In the genomic region with DNA sequence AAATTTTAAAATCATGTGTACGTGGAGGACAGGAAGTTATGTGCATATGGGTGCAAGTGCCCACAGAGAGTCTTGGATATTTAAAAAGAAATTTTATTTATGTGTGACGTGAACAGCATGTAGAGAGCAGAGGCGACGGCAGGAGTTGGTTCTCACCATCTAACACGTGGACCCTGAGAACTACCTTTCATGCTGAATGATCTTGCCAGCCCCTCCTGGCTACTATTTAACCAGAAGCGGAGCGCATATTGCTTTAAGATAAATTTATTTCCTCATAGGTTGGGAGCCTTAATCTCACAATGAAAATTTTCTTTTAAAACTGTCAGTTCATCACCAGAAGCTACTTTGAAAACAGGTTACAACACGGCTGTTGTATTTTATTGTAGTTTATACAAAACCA, we compare ENCODE assay signal across 25 mouse cellular contexts. TPM values are rescaled to one million over a fixed set of nuclear protein-coding genes. Genes with fewer than 3 reads are reported as not detected.
DNase-seq lines count a peak whose midpoint lies in the region; ATAC-seq and TF ChIP-seq lines count a peak whose summit lies in the region.
"Had no signal": no experiment of that assay in that cellular context is flagged by ENCODE, and none has a peak within 500 bp of the region (broad histone marks: within the 10 kb centered on the region; RNA-seq: fewer than 3 reads in every experiment).

No protein-coding gene starts in this region.

- H3K27ac ChIP-seq in intestine, embryonic 15.5 days, result no peak overlapping the region
- H3K27ac ChIP-seq in intestine, postnatal 0 days (ENCODE audit: low read depth, low read length), result no peak overlapping the region
- H3K27ac ChIP-seq in kidney, embryonic 15.5 days, result 0 out of 2 replicates have a peak overlapping the region, but pooled peaks have one; percentile 41
- peak overlapping the region; percentile 13; the same call in 1 of the 2 replicates for H3K27ac ChIP-seq in stomach, embryonic 16.5 days (ENCODE audit: low read length)
- H3K27ac ChIP-seq in stomach, postnatal 0 days (replicated peaks), result no peak overlapping the region
- H3K27ac ChIP-seq in intestine, embryonic 16.5 days (ENCODE audit: low read length), result no peak overlapping the region
- no peak overlapping the region for H3K27ac ChIP-seq in gastrocnemius, adult 2 months

- DNase-seq in kidney, postnatal 4 days, result no peak
- no peak for DNase-seq in stomach, postnatal 0 days (ENCODE audit: low spot score)
- no peak for DNase-seq in gastrocnemius, adult 2 months
- DNase-seq: adrenal gland, adult 2 months; adrenal gland, adult 8-10 months; adrenal gland, postnatal 10 days; adrenal gland, postnatal 14 days; adrenal gland, postnatal 25 days; adrenal gland, postnatal 36 days; B cell, adult 2 months; cerebellum, adult 11 months; cerebellum, adult 11-12 months had no signal

- H3K9ac ChIP-seq in intestine, embryonic 15.5 days, result no peak overlapping the region
- H3K9ac ChIP-seq in intestine, postnatal 0 days (ENCODE audit: low read depth, low read length), result no peak overlapping the region
- H3K9ac ChIP-seq in kidney, embryonic 15.5 days, result no peak overlapping the region
- no peak overlapping the region for H3K9ac ChIP-seq in stomach, embryonic 16.5 days (ENCODE audit: low read length)
- H3K9ac ChIP-seq in stomach, postnatal 0 days (ENCODE audit: low read length), result no peak overlapping the region
- no peak overlapping the region for H3K9ac ChIP-seq in intestine, embryonic 16.5 days (ENCODE audit: low read depth, low read length)

- intact Hi-C loops in gastrocnemius, adult 2 months (cut with DNase I), result no loop called here

- ATAC-seq in intestine, embryonic 15.5 days, result peak; percentile 65
- no peak for ATAC-seq in intestine, postnatal 0 days
- ATAC-seq in kidney, embryonic 15.5 days (replicated peaks; ENCODE audit: low FRiP score), result no peak
- ATAC-seq in stomach, embryonic 16.5 days (ENCODE audit: insufficient read depth, low FRiP score), result no peak
- no peak for ATAC-seq in stomach, postnatal 0 days (ENCODE audit: low FRiP score, low TSS enrichment)
- ATAC-seq in intestine, embryonic 16.5 days, result peak; percentile 58
- ATAC-seq: activated CD4-positive, CD25-positive, alpha-beta regulatory T cell, adult 4 months; CD4-positive, CD25-positive, alpha-beta regulatory T cell, adult 4 months; Patski had no signal

- no peak for TF ChIP-seq EP300 in stomach, postnatal 0 days (optimal IDR thresholded peaks at IDR 0.05)

- no peaks in the 10 kb centered on the region for H3K4me1 ChIP-seq in intestine, embryonic 15.5 days (replicated peaks)
- no peaks in the 10 kb centered on the region for H3K4me1 ChIP-seq in intestine, postnatal 0 days (replicated peaks; ENCODE audit: control insufficient read depth, insufficient read depth, low read length)
- H3K4me1 ChIP-seq in kidney, embryonic 15.5 days, result 0 out of 2 replicates have a peak, but pooled peaks cover 7% of the 10 kb centered on the region
- no peaks in the 10 kb centered on the region for H3K4me1 ChIP-seq in stomach, embryonic 16.5 days (ENCODE audit: control insufficient read depth, insufficient read depth, low read length)
- H3K4me1 ChIP-seq in stomach, postnatal 0 days (replicated peaks; ENCODE audit: control insufficient read depth, insufficient read depth), result no peaks in the 10 kb centered on the region
- peaks cover 4% of the 10 kb centered on the region; the same call in 1 of the 2 replicates for H3K4me1 ChIP-seq in intestine, embryonic 16.5 days (ENCODE audit: control insufficient read depth, insufficient read depth, low read length)

- WGBS in intestine, embryonic 15.5 days, result 69% methylated on average over 8 of the region's 8 CpGs
- 50% methylated on average over 8 of the region's 8 CpGs for WGBS in intestine, postnatal 0 days
- WGBS in kidney, embryonic 15.5 days, result 78% methylated on average over 8 of the region's 8 CpGs
- WGBS in stomach, embryonic 16.5 days, result 70% methylated on average over 8 of the region's 8 CpGs
- 76% methylated on average over 8 of the region's 8 CpGs for WGBS in stomach, postnatal 0 days
- WGBS in intestine, embryonic 16.5 days, result 61% methylated on average over 8 of the region's 8 CpGs

- TF ChIP-seq CTCF in intestine, postnatal 0 days (IDR thresholded peaks at IDR 0.05; ENCODE audit: low read depth), result no peak
- TF ChIP-seq CTCF in stomach, postnatal 0 days (IDR thresholded peaks at IDR 0.05; ENCODE audit: low read depth), result no peak
- TF ChIP-seq CTCF in gastrocnemius, adult 2 months (IDR thresholded peaks at IDR 0.05), result no peak

- H3K4me3 ChIP-seq in intestine, embryonic 15.5 days (replicated peaks), result no peak overlapping the region
- H3K4me3 ChIP-seq in intestine, postnatal 0 days (ENCODE audit: low read depth, low read length), result no peak overlapping the region
- H3K4me3 ChIP-seq in kidney, embryonic 15.5 days (replicated peaks), result no peak overlapping the region
- H3K4me3 ChIP-seq in stomach, embryonic 16.5 days (replicated peaks; ENCODE audit: low read length), result no peak overlapping the region
- H3K4me3 ChIP-seq in stomach, postnatal 0 days (ENCODE audit: low read depth, low read length), result no peak overlapping the region
- H3K4me3 ChIP-seq in intestine, embryonic 16.5 days (ENCODE audit: low read length), result no peak overlapping the region
- H3K4me3 ChIP-seq in gastrocnemius, adult 2 months, result no peak overlapping the region

- no peaks in the 10 kb centered on the region for H3K36me3 ChIP-seq in intestine, embryonic 15.5 days
- H3K36me3 ChIP-seq in intestine, postnatal 0 days (ENCODE audit: control insufficient read depth, insufficient read depth), result peaks cover 4% of the 10 kb centered on the region; the same call in 1 of the 2 replicates
- peaks cover 20% of the 10 kb centered on the region for H3K36me3 ChIP-seq in kidney, embryonic 15.5 days
- H3K36me3 ChIP-seq in stomach, embryonic 16.5 days (ENCODE audit: control insufficient read depth, insufficient read depth, low read length), result 0 out of 2 replicates have a peak, but pooled peaks cover 3% of the 10 kb centered on the region
- H3K36me3 ChIP-seq in stomach, postnatal 0 days (ENCODE audit: control insufficient read depth, insufficient read depth, low read length), result 0 out of 2 replicates have a peak, but pooled peaks cover 2% of the 10 kb centered on the region
- H3K36me3 ChIP-seq in intestine, embryonic 16.5 days (ENCODE audit: control insufficient read depth, insufficient read depth, low read length), result no peaks in the 10 kb centered on the region; the same call in 1 of the 2 replicates

- H3K4me2 ChIP-seq in intestine, embryonic 15.5 days (replicated peaks), result no peak overlapping the region
- no peak overlapping the region for H3K4me2 ChIP-seq in intestine, postnatal 0 days (replicated peaks; ENCODE audit: low read depth)
- H3K4me2 ChIP-seq in kidney, embryonic 15.5 days, result no peak overlapping the region
- no peak overlapping the region for H3K4me2 ChIP-seq in stomach, embryonic 16.5 days (ENCODE audit: low read depth, low read length)
- H3K4me2 ChIP-seq in stomach, postnatal 0 days (replicated peaks; ENCODE audit: low read depth), result no peak overlapping the region
- H3K4me2 ChIP-seq in intestine, embryonic 16.5 days (ENCODE audit: low read depth, low read length), result no peak overlapping the region

- H3K27me3 ChIP-seq in intestine, embryonic 15.5 days (replicated peaks), result no peaks in the 10 kb centered on the region
- no peaks in the 10 kb centered on the region for H3K27me3 ChIP-seq in intestine, postnatal 0 days (replicated peaks; ENCODE audit: control insufficient read depth, insufficient read depth, low read length)
- H3K27me3 ChIP-seq in kidney, embryonic 15.5 days, result no peaks in the 10 kb centered on the region
- H3K27me3 ChIP-seq in stomach, embryonic 16.5 days (ENCODE audit: control insufficient read depth, insufficient read depth, low read length), result no peaks in the 10 kb centered on the region
- no peaks in the 10 kb centered on the region for H3K27me3 ChIP-seq in stomach, postnatal 0 days (ENCODE audit: control insufficient read depth, insufficient read depth, low read length)
- H3K27me3 ChIP-seq in intestine, embryonic 16.5 days (replicated peaks; ENCODE audit: control insufficient read depth, insufficient read depth, low read length), result no peaks in the 10 kb centered on the region
- H3K27me3 ChIP-seq: CH12.LX, Patski had no signal

- no peaks in the 10 kb centered on the region for H3K9me3 ChIP-seq in intestine, embryonic 15.5 days
- H3K9me3 ChIP-seq in intestine, postnatal 0 days (ENCODE audit: control insufficient read depth), result no peaks in the 10 kb centered on the region
- H3K9me3 ChIP-seq in kidney, embryonic 15.5 days (replicated peaks), result no peaks in the 10 kb centered on the region
- no peaks in the 10 kb centered on the region for H3K9me3 ChIP-seq in stomach, embryonic 16.5 days (replicated peaks; ENCODE audit: control insufficient read depth, low read length)
- no peaks in the 10 kb centered on the region for H3K9me3 ChIP-seq in stomach, postnatal 0 days (ENCODE audit: control insufficient read depth, low read length)
- no peaks in the 10 kb centered on the region for H3K9me3 ChIP-seq in intestine, embryonic 16.5 days (ENCODE audit: control insufficient read depth, low read length)
- H3K9me3 ChIP-seq: G1E had no signal

RNA-seq across cellular contexts. Expression of a gene that starts 10.6 kb away (rescaled TPM):
- polyA plus RNA-seq in intestine, embryonic 15.5 days (2015; fragmentation: Nextera tagmentation; extraction: Ambion mirVana), result 182 and 187 TPM in 2 replicates
- polyA plus RNA-seq in intestine, postnatal 0 days (2015; fragmentation: Nextera tagmentation; extraction: Ambion mirVana), result 87.2 and 89.5 TPM in 2 replicates
- 226 and 233 TPM in 2 replicates for polyA plus RNA-seq in kidney, embryonic 15.5 days (2015; fragmentation: Nextera tagmentation; extraction: Ambion mirVana)
- 179 and 197 TPM in 2 replicates for polyA plus RNA-seq in stomach, embryonic 16.5 days (2015; fragmentation: Nextera tagmentation; extraction: Ambion mirVana)
- 98.6 and 101 TPM in 2 replicates for polyA plus RNA-seq in stomach, postnatal 0 days (2015; fragmentation: Nextera tagmentation; extraction: Ambion mirVana)
- 156 and 179 TPM in 2 replicates for polyA plus RNA-seq in intestine, embryonic 16.5 days (2015; fragmentation: Nextera tagmentation; extraction: Ambion mirVana)
- 10 to 100 TPM; 17.1 to 21.3 TPM for total RNA-seq in gastrocnemius, adult 2 months (2021)

RNA-seq across cellular contexts. Expression of a gene that starts 11.9 kb away (rescaled TPM):
- polyA plus RNA-seq in intestine, embryonic 15.5 days (2015; fragmentation: Nextera tagmentation; extraction: Ambion mirVana), result 15.9 and 16.0 TPM in 2 replicates
- polyA plus RNA-seq in intestine, postnatal 0 days (2015; fragmentation: Nextera tagmentation; extraction: Ambion mirVana), result 24.1 and 25.4 TPM in 2 replicates
- 13.0 and 13.4 TPM in 2 replicates for polyA plus RNA-seq in kidney, embryonic 15.5 days (2015; fragmentation: Nextera tagmentation; extraction: Ambion mirVana)
- 9.5 and 10.6 TPM in 2 replicates for polyA plus RNA-seq in stomach, embryonic 16.5 days (2015; fragmentation: Nextera tagmentation; extraction: Ambion mirVana)
- polyA plus RNA-seq in stomach, postnatal 0 days (2015; fragmentation: Nextera tagmentation; extraction: Ambion mirVana), result 9.9 and 10.1 TPM in 2 replicates
- polyA plus RNA-seq in intestine, embryonic 16.5 days (2015; fragmentation: Nextera tagmentation; extraction: Ambion mirVana), result 14.9 and 15.7 TPM in 2 replicates
- total RNA-seq in gastrocnemius, adult 2 months (2021), result 1 to 10 TPM; 2.1 to 2.7 TPM

RNA-seq across cellular contexts. Expression of a gene that starts 45.6 kb away (rescaled TPM):
- polyA plus RNA-seq in intestine, embryonic 15.5 days (2015; fragmentation: Nextera tagmentation; extraction: Ambion mirVana), result 1.2 and 1.7 TPM in 2 replicates
- 0.44 and 0.54 TPM in 2 replicates for polyA plus RNA-seq in intestine, postnatal 0 days (2015; fragmentation: Nextera tagmentation; extraction: Ambion mirVana)
- 0.96 and 1.1 TPM in 2 replicates for polyA plus RNA-seq in kidney, embryonic 15.5 days (2015; fragmentation: Nextera tagmentation; extraction: Ambion mirVana)
- polyA plus RNA-seq in stomach, embryonic 16.5 days (2015; fragmentation: Nextera tagmentation; extraction: Ambion mirVana), result 1.3 and 1.6 TPM in 2 replicates
- 0.36 and 0.39 TPM in 2 replicates for polyA plus RNA-seq in stomach, postnatal 0 days (2015; fragmentation: Nextera tagmentation; extraction: Ambion mirVana)
- 0.97 and 1.4 TPM in 2 replicates for polyA plus RNA-seq in intestine, embryonic 16.5 days (2015; fragmentation: Nextera tagmentation; extraction: Ambion mirVana)
- total RNA-seq in gastrocnemius, adult 2 months (2021), result under 1 TPM in 1 of 2 experiments, not detected in 1; 0.14 TPM
- total RNA-seq: adrenal gland, adult 18-20 months; adrenal gland, adult 2 months; adrenal gland, adult 8-10 months; adrenal gland, postnatal 14 days; adrenal gland, postnatal 25 days; adrenal gland, postnatal 36 days; CH12.LX; MEL had no signal
- polyA plus RNA-seq: activated CD4-positive, CD25-positive, alpha-beta regulatory T cell, adult 4 months; adrenal gland, adult 2 months; C2C12; CD4-positive, CD25-positive, alpha-beta regulatory T cell, adult 4 months; G1E; Patski had no signal

Comparison
In these comparisons a context has a peak if more than half of its experiments do, and no peak if none do; other contexts are left out.
1. ATAC-seq: peak in intestine, embryonic 15.5 days (single experiment) and intestine, embryonic 16.5 days (single experiment); none in intestine, postnatal 0 days (single experiment), kidney, embryonic 15.5 days (single experiment), stomach, embryonic 16.5 days (single experiment) and stomach, postnatal 0 days (single experiment).
2. H3K27ac ChIP-seq: peak in kidney, embryonic 15.5 days (single experiment) and stomach, embryonic 16.5 days (single experiment); none in intestine, embryonic 15.5 days (single experiment), intestine, postnatal 0 days (single experiment), stomach, postnatal 0 days (single experiment), intestine, embryonic 16.5 days (single experiment) and gastrocnemius, adult 2 months (single experiment).